Mouse (Mus musculus): ENCODE results near the gene Zdhhc24.

DNA sequence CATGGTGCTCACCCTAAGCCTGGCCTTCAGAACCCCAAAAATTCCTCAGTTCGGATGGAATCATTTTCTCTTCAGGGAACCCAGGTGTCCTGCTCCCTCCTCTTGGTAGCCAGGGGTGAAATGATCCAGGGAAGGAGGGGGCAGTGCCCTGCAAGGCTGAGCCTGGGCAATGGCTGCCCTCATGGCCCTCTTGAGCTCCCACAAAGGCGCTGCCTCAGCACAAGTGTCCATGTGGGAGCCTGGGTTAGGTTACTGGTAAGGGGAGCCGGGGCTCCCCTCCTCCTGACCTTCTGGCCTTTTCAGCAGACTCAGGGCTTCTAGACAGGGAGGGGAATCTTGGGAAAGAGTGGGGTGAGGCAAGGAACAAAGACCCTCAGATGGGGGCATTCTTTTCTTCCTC lies 1.7 kb upstream of the Zdhhc24 start:
- TF ChIP-seq CTCF (IDR thresholded peaks at IDR 0.05; ENCODE audit: low read depth) (no peak), EP300 (IDR thresholded peaks at IDR 0.05; ENCODE audit: low read depth) (no peak)

Data from liver, embryonic 14.5 days (tissue).